Mouse (Mus musculus) A20 (cell line): Measurements from ENCODE around the gene Hist1h1e.
"Not testable (repeated sequence)": the region's sequence is repeated elsewhere in the genome, so short reads cannot be mapped to it uniquely, and the experiment has no call there.

Experiments
- DNase-seq: peaks from one replicate; pipeline ENCODE4 v3.0.0-alpha.2; 2011; ENCODE audit warnings: low read depth, low spot score

The Hist1h1e gene

DNA sequence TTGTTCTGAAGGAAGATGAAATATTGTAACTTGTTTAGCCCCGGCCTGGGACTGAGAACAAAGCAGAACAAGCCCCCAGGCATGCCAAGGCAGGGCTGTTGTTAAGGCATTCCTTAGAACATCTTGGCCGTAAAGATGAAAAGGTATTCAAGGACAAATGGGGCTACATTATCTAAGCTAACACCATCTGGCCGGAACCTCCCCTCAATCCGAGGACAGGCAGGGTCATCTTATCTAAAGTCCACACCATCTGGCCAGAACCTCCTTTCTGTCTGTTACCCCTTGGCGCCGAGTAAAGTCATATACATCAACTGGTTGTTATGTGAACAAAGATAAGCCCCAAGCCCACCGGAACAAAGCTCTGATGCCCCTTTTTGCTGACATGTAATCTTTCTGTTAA is 30.5 kb downstream of the Hist1h1e start:
- not testable (repeated sequence) for DNase-seq

DNA sequence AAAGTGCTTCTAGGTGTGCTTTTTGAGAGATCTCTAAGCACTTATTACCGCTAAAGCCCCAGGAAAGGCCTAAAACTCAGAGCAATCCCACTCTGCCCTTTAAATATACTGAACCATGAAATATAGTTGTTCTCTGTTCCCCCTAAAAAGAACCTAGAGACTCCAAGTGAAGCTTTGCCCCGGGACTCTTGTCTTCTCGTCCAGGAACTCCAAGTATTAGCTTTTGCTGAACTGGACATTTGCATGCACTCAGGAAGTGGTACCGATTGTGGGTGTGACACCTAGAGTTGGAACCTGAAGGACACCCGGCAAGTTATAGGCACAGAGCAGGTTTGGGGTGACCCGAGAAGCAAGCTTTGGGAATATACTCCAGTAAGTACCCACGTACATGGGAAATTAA is 31.2 kb downstream of the Hist1h1e start:
- no peak for DNase-seq

DNA sequence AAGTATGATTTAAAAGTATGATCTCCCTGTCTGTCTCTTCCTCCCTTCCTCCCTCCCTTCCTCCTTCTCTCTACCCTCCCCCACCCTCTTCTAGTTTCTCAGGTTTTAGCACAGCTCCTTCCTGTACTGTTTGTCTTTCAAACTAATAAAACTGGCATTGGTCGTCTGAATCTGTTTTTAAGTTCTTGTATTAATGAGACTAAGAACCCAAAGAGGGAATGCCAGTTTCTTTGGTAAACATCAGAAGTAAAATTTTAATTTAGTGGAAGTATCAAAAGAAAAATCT is 35.5 kb downstream of the Hist1h1e start:
- DNase-seq: peak; percentile 19

DNA sequence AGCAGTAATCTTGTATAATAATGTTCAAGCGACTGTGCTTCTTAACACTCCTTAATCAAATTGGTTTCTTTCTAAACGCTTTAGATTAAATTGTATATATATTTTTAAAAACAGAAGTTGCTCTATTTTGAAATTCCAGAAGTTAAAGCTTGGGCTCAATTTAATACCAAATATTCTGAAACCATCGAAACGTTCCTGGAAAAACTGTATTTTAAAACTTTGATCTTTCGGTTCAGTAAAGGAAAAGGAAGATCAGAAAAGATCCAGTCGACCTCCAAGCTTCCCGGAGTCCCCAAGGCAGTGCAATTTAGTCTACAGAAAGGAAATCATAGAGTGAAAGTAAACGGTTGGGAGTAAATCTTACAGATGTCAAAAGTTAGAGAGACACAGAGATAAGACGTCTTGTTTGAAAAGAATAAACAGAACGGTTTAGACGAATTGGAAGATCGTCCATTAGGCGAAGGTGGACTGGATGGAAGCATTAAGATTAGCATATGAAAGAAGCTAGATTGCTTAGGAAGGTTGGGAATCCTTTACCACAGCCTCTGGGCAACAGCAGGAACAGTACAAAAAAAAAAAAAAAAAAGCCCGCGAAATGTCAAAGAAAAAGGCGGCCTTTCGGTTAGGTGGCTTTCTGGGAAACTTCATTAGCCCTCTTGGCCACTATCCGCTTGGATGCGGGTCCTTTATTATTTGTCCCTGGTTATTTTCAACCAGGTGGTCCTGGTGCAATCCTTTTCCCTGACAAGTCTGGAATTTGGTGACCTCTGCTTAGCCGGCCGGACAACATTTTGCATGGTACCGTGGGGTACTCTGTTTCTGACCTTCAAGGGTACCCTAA is 36.0 kb downstream of the Hist1h1e start:
- no peak for DNase-seq

DNA sequence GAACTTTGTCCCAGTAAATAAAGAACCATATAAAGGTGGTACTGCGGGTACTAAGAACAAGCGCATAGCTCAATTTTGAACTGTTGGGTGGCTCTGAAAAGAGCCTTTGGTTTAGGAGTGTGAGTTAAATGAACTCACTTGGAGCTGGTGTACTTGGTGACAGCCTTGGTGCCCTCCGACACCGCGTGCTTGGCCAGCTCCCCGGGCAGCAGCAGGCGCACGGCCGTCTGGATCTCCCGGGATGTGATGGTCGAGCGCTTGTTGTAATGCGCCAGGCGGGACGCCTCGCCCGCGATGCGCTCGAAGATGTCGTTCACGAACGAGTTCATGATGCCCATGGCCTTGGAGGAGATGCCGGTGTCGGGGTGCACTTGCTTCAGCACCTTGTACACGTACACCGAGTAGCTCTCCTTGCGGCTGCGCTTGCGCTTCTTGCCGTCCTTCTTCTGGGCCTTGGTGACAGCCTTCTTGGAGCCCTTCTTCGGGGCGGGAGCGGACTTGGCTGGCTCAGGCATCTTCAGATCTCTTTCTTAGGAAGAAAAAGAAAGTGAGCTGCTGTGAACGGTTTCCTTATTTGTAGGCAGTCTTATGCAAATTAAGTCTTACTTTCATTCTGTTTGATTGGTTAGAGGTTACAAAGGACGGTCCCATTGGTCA is 36.8 kb downstream of the Hist1h1e start:
- peak; percentile 93 for DNase-seq

DNA sequence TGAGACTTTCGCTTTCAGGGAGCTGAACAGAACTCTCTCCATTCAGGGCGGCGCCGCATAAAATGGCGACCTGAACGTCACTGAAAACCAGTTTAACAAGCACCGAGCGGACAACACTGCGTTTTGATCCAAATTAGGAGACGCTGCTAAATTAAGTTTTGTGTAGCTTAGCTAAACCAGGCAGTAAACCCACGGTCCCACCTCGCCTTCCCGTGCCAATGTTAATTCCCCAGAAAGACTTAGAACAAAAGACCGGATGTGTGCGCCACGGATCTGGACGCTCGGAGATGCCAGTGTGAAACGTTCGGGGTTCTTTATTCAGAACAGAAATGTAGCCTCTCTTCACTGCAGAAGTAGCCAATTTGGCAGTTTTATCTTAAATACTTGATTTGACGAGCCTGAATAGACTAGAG is 37.3 kb downstream of the Hist1h1e start:
- DNase-seq: peak; percentile 88

DNA sequence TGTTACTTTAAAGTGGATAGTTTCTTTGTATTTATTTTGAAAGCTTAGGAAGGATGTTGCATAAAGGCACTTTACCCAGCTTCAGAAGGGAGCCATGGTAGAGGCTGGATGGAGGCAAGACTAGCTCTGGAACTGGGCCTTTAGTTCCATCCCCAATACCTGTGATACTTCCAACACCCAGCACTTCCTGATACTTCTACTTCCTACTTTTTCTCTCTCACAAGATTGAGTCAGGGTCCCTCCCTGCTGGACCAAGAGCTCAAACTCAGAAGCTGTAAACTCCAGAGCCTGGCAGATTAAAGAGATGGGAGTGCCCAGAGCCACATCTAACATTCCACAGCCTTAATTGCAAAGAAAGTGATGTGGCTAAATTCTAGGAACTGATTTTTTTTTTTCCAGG is 38.0 kb downstream of the Hist1h1e start:
- peak; percentile 56 for DNase-seq

DNA sequence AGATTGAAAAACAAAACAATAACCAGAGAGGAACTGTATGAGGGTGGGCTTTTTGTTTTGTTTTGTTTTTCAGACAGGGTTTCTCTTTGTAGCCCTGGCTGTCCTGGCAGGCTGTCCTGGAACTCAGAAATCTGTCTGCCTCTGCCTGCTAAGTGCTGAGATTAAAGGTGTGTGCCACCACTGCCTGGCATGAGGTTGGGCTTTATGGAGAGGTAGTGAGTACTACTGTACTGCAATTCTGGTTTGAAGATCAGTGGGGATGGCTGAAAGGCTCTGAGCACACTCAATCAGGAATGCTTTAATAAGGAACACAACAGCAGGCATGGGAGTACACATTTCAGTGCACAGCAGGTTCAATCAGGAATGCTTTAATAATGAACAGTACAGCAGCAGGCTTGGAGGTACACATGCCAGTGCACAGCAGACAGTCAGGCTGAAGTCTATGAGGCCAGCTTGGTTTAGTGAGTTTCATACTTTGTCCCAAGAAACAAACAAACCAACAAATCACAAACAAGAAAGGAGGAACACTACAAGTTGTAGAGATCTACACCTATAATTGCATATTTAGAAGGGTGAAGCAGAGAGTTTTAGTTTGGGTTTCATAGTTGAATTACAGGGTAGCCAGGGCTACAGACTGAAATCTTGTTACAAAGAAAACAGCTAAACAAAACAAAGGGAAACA is 38.8 kb downstream of the Hist1h1e start:
- peak; percentile 54 for DNase-seq

DNA sequence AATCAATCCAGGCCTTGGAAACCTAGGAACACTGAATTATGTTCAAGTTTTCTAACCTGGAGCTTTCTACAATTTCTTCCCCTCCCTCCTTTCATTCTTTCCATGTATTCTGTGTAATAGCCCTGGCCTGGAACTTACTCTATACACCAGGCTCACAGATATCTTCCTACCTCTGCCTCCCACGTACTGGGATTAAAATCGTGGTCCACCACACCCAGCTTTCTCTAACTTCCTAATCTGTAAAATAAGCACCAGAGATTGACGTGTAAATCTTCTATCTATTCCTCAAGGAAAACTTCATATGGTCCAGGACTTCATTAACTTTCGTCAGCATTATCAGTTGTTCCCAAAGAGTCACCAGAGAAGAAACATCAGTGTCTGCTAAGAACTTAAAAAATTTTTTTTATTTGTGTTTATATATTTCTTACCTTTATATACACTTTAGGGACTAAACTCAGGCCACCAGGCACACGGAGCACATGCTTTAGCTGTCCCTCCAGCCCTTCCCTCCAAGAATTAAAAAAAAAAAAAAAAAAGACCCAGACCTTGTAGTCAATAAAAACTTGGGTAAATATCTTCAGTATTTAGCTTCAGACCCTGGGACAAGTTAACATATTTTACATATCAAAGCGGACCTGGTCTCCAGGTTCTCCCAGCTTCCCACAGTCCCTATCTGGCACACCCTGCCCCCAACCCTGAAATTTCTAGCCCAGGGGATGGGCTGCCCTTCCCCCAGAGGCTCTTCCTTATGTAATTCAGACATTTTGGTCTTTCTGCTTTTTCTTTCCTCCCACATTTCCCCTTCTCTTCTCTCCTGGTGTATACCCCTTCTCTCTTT is 39.9 kb downstream of the Hist1h1e start:
- peak; percentile 38 for DNase-seq

DNA sequence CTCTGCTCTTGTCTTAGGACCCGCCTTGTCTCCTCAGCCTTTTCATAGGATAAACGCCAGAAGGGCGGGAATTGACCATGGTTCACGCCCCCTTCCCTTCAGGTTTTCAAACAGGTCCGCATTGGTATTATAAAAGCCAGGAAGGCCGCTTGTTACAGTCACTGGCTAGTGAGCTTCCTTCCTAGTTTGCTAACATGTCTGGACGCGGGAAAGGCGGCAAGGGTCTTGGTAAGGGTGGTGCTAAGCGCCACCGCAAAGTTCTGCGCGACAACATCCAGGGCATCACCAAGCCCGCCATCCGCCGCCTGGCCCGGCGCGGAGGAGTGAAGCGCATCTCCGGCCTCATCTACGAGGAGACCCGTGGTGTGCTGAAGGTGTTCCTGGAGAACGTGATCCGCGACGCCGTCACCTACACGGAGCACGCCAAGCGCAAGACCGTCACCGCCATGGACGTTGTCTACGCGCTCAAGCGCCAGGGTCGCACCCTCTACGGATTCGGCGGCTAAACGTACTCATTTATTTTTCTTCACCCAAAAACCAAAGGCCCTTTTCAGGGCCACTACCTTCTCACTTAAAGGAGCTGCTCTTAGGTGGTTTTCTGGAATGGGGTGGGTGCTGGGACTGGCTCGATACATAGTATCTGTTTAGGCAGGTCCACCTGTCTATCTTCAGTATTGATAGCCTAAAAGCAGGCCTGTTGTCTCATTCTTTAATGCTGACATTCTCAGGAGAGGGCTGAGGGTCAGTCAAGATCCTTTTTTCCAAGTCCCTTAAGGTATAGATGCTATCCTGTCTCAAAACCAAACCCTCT is 40.7 kb downstream of the Hist1h1e start, which contains the start of gene Hist1h4d:
Gene Hist1h4d (plus strand): TSS at position 191 of the 811 bp plus-strand sequence.
- peak; percentile 97 for DNase-seq

DNA sequence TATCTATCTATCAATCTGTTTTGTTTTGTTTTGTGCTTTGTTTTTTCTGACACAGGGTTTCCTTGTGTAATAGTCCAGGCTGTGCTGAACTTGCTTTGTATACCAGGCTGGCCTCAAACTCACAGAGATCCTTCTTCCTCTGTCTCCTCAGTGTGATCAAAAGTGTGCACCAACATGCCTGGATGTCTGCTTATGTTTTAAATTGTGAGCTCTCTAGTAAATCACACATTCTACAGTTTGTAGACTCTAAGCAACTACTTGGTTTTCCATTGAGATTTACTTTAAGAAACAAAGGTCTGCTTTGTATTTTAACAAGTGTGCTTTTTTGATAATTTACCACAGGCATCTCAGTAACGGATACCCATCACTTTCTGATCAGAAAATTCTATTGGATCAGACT is 44.5 kb downstream of the Hist1h1e start:
- DNase-seq: no peak

DNA sequence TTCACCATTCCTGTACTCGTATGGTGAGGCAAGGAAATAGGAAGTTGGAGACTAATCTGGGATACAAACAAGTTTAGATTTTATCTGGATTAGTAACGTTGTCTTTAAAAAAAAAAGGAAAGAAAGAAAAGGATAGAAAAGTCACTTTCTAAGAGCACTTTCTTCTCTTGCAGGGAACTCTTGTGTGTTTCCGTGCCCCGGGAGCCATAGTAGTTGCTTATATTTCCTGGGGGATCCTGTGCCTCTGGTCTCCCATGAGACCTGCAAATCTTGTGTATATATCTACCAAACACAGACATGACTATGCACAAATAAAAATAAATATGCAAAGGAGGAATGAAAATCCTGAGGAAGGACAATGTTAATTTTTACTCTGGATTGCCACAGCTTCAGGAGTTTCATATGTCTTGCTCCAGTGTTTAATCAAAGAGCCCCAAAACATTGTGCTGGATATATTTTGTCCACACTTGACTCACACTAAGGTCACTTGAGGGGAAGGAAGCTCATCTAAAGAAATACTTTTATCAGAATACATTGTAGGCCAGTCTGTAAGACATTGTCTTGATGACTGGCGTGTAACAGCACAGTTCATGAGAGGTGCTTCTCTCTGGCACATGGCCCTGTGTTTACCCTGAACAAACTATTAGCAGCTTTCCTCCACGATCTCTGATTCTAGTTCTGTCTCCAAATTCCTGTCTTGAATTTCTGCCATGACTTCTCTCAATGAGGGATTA is 45.3 kb downstream of the Hist1h1e start:
- no peak for DNase-seq

DNA sequence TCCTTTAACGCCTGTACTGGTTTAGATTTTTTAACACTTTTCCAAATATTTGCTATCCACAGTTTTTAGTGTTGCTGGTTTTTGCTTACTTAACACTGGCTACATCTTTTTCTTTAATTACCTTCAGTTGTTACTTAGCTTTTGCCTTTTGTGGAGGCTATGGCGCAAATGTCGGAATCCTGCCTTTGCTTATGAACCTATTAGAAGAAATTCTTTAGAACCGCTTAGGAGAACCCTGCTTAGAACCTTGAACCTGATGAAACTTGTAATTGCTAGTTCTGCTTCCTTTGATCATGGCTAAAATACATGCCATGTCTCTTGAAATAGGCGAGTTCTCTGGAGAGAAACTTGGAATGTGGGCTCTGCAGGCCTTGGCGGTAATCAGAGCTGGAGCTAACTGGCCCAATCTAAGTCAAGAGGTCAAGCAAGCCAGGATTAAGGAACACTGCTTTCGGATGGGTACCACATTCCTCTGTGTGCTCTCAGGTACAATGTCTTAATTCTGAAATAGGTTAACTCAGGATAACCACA is 45.9 kb downstream of the Hist1h1e start:
- no peak for DNase-seq

DNA sequence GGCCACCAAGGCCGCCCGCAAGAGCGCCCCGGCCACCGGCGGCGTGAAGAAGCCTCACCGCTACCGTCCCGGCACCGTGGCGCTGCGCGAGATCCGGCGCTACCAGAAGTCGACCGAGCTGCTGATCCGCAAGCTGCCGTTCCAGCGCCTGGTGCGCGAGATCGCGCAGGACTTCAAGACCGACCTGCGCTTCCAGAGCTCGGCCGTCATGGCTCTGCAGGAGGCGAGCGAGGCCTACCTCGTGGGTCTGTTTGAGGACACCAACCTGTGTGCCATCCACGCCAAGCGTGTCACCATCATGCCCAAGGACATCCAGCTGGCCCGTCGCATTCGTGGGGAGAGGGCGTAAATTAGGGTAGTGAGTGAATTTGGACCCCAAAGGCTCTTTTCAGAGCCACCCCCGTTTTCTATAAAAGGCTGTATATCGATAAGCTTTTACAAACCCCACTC is 46.5 kb downstream of the Hist1h1e start:
- DNase-seq: not testable (repeated sequence)

DNA sequence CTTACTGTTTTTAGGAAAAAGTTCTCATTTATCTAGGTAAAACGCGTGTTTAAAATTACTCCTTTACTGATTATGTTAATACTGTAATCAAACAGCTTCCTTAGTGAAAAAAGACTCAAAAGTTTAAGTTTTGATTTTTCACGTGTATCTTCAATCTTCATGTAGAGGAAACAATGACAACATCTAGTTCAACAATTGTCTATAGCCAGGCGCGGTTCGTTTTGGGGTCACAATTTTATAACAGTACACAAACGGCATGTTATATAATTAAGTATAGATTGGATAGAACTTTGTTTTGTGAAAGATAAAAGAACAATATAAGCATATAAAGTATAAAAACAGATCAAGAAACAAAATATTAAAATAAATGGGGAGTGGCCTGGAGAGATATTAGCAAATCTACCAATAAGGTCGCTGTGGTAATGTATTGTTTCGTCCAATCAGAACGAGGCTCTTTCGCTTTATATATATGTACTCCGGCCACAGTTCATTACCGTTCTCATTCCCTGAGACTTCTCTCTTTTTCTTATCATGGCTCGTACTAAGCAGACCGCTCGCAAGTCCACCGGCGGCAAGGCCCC is 47.0 kb downstream of the Hist1h1e start, which contains the start of gene Hist1h3d:
Gene Hist1h3d (plus strand): TSS at position 493 of the 581 bp plus-strand sequence.
- no peak for DNase-seq

DNA sequence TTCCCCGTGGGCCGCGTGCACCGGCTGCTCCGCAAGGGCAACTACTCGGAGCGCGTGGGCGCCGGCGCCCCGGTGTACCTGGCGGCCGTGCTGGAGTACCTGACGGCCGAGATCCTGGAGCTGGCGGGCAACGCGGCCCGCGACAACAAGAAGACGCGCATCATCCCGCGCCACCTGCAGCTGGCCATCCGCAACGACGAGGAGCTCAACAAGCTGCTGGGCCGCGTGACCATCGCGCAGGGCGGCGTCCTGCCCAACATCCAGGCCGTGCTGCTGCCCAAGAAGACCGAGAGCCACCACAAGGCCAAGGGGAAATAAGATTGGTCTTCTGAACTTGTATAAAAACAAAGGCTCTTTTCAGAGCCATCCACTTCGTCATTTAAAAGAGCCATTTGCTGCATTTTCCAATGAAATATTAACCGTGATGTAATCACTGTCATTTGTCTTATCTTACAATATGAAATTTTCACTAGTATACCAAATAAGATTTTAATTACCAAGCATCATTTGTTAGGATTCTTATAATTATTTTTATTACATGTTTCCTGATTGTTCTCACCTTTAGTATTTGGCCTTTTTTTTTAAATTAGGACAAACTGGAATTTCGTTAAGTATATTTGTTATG is 47.7 kb downstream of the Hist1h1e start:
- DNase-seq: not testable (repeated sequence)

DNA sequence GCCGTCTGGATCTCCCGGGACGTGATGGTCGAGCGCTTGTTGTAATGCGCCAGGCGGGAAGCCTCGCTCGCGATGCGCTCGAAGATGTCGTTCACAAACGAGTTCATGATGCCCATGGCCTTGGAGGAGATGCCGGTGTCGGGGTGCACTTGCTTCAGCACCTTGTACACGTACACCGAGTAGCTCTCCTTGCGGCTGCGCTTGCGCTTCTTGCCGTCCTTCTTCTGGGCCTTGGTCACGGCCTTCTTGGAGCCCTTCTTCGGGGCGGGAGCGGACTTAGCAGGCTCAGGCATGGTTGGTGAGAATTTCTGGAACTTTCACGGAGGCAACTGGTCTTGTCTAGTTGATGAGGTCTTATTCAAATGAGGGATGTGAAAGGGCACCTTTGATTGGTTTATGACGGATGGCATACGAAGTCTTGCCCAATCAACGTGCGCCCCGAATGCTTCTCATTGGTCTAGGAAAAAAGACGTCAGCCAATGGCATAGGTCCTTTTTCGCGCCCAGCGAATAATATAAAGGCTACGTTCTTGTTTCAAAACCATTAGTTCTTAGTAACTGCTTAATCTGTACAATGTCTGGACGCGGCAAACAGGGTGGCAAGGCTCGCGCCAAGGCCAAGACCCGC is 48.3 kb downstream of the Hist1h1e start, which contains the start of the genes Hist1h2bf and Hist1h2ad:
Gene Hist1h2bf (minus strand): TSS at position 299 of the 627 bp plus-strand sequence.
Gene Hist1h2ad (plus strand): TSS at position 484 of the 627 bp plus-strand sequence.
- not testable (repeated sequence) for DNase-seq
